Mouse (Mus musculus) lung, postnatal 36 days (tissue): ENCODE measurements around the gene Phf24.

Experiments used
- DNase-seq: peaks from one replicate; pipeline ENCODE4 v3.0.0; 2022; ENCODE audit warnings: mixed read lengths

Phf24 gene

DNA sequence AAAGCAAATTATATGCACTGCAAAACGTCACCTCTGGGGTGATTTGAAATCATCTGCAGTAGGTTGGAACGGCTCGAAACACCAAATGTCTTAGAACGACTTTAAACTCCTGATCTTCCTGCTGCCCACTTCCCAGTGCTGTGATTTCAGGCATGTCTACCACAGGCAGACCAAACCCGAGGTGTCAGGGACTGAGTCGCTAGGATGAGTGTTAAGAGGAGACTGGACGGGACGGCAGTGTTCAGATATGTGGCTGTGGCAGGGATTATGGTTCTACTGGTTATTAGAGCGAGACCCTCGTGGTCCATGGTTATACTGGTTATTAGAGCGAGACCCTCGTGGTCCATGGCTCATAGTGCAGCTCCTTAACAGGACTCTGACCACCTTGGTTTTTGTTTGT, 1.1 kb upstream of the Phf24 start:
- DNase-seq = no peak

DNA sequence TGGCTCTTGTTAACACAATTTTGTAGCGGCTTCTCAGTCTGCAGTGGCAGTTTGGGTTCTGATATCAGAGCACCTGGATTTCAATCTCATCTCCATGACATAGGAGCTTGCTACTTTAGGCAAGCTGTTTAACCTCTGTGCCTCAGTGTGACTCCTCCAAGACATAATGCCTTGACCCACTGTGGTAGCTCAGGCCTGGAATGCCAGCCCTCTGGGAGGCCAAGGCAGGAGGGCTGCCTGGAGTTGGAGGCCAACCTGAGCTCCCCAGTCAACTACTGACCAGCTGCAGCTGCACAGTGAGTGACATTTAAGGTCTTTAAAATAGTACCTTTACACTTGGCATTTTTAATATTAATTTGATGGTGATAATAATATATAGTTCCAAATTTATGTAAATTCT, 494 bp upstream of the Phf24 start:
- DNase-seq = no peak

- no peak for DNase-seq
These were observed 928 bp downstream of the Phf24 start for GRCm38 (mm10) chr4:42917402-42917774.

DNA sequence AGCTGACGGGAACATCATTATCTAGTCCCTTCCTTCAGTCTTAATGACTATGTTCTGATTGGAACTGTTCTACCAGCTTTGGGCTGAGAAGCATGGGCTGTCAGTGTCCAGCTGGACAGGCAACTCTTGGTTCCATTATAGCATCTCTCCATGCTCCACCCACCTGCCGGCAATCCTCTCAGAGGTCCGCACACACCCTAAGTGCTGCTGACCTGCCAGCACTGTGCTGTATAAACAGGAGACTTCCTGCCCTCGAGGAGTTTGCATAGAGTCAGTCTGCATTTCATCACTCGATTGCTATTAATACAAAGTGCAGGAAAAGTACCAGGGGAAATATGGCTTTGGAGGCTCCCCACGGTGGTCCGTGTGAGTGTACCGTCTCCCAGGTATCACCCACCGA, 4.3 kb downstream of the Phf24 start:
- peak; percentile 58 for DNase-seq

DNA sequence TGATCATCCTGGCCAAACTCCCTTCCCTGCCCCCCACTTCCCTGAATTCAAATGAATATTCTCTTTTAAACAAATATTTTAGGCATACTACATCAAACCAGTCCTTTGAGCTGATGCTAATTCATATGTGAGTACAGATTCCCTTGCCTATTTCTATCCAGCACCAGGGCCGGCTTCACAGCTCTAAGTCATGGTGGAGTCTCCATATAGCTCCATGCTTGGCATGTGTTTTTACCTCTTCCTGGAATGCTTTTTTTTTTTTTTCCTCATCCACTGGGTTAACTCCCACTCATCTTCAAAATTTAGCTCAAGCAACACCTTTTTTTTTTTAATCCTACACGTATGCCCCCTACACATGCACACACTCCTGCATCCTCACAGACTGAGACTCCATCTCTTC, 5.1 kb downstream of the Phf24 start:
- DNase-seq = no peak

GRCm38 (mm10) chr4:42922056-42922455, 5.6 kb downstream of the Phf24 start:
- no peak for DNase-seq

DNA sequence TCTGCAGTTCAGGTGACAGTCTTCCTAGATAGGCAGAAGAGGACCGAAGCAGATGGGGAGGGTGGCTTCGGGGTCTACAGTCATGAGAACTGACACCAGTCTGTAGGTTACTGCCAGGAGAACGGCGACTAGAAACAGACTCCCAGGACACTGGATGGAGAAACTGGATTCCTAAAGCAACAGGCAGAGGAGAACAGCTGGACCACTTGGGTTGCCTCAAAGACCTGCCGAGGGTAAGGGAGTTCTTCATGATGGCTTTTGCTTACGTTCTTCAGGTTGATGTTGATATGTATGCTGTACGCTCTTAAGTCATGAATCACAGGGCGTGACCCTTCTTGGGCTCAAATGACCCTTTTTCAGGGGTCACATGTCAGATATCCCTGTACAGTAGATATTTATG, 6.0 kb downstream of the Phf24 start:
- no peak for DNase-seq

GRCm38 (mm10) chr4:42924095-42924710, 7.7 kb downstream of the Phf24 start:
- DNase-seq = no peak

DNA sequence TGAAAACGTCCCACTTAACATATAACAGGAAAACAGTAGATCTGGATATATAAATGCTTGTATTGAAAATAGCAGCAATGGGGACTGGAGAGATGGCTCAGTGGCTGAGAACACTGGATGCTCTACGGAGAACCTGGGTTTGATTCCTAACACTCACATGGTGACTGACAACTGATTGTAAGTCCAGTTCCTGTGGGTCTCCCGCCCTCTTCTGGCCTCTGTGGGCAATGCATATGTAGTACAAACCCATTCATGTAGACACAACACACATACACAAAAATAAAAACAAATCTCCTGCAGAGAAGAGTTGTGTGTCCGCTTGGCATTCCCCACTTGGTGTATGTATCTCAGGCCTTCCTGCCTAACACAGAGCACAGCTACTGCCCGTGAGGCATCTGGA, 11.7 kb downstream of the Phf24 start:
- DNase-seq = no peak

- DNase-seq = no peak
These were observed 12.5 kb downstream of the Phf24 start for GRCm38 (mm10) chr4:42928952-42929351.

DNA sequence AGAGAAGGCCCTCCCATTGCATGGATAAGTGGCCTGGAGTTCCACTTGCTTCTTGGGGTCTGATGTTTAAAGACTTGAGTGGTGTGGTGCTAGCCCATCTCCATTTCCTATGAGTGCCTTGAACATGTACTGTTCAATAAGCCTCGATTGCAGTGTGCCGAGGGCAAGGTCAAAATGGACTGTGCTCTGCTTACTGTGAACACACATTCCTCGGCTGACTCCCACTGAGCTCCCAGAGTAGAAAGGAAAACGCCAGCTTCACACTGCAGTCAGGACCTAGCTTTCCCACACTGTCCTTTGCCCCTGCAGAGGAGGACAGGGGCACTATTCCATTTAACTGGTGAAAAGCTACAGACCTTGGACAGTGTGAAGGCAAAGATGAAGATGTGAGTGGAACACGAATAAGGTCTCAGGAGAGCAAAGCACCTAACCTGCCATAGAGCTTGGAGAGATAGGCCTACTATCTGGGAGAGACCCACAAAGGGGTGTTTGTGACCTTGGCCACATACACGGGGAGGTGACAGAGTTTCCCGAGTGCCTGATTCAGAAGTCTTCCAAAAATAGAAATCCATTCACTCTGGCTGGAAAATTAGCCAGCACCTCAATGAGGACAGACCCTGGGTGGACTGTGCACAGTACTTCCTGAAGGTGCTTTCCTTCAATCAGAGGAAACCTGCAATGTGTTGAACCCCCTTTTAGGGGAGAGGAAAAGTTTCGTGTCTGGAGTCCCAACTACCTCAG, 15.9 kb downstream of the Phf24 start:
- no peak for DNase-seq

DNA sequence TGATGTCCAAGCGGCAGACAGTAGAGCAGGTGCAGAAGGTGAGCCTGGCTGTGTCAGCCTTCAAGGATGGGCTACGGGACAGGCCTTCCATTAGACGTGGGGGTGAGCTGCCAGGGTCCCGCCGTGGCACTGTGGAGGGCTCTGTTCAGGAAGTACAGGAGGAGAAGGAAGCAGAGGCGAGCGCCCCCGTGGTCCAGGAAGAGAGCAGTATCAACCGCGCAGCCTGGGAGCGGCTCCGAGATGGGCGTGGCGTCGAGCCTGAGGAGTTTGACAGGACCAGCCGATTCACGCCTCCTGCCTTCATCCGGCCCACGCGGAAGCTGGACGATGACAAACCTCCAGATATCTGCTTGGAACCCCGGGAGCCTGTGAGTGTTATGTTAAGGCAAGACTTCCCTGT, 17.2 kb downstream of the Phf24 start:
- DNase-seq = peak; percentile 79

- DNase-seq = no peak
These were observed 24.9 kb downstream of the Phf24 start for GRCm38 (mm10) chr4:42941396-42941795.

- peak; percentile 5 for DNase-seq
These were observed 26.9 kb downstream of the Phf24 start for GRCm38 (mm10) chr4:42943341-42943740.

DNA sequence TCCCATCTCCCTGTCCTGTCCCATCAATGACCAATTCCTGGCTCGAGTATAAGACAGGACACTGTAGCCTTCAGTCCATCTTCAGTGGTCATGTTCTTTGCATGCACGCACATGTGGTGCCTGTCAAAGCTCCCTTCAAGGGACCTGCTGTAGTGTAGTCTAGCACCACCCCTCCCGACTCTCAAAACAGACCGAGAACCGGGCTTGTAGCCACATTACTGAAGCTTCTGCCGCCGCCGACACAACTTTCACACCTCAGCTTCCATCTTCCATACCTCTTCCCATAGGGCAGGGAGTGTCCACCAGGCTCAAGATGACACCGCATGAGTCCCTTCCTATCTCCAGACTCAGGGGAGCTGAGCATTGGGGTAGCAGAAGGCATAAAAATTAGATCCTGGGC, 27.7 kb downstream of the Phf24 start:
- no peak for DNase-seq

DNA sequence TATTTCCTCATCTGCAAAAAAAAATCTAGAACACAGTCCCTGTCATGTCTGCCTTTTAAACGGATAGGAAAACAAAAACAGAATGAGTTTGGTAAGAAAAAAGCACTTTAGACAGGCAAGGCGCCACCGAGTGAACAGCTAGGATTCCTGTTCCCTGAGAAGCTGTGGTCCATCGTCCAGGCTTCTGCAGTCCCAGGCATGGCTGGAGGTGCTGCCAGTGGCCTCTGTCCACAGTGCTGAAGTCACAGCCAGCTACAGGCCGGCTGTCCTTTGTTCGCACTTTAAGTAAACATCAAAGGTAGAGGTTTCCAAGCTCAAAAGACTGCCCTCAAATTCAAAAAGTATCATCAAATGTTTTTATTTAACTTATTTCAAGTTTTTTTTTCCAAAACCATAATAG, 28.6 kb downstream of the Phf24 start:
- peak; percentile 16 for DNase-seq

GRCm38 (mm10) chr4:42945445-42945844, 29.0 kb downstream of the Phf24 start:
- DNase-seq = no peak

DNA sequence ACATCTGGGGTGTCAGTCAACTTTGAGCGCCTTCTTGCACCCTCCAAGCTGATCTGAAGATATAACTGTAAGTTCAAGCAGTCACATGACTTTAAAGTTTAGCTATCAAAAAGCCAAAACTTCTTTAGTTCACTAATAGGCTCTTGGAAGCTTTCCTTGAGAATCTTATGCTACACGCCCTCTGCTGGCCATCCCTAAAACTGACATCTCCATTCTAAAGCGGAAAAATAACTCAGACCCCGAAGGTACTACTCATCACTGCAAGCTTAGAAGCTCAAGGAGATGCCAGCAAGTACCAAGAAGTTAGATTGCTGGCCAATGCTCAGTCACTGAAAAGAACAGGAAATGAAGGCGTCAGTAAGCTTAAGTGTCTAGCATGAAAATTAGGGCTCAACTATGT, 29.5 kb downstream of the Phf24 start:
- peak; percentile 81 for DNase-seq

- no peak for DNase-seq
These were observed 30.4 kb downstream of the Phf24 start for GRCm38 (mm10) chr4:42946733-42947290.

DNA sequence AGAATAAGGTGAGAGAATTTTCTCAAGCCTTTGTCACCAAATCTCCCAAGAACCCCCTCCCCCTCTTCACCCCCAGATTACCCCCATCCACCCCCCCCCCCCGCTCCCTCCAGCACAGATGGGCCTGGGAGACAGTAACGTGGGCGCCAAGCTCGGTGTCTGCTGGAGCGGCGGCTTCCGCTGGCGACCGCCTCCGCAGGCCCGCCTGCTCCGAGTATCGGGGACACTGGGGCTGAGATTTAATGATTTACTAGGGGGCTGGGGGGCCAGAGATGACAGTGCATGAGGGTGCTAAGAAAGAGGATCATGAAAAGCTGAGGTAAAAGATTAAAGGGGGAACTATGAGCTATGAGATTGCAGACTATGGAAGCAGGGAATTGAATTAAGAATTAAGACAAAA, 32.1 kb downstream of the Phf24 start:
- DNase-seq = no peak

DNA sequence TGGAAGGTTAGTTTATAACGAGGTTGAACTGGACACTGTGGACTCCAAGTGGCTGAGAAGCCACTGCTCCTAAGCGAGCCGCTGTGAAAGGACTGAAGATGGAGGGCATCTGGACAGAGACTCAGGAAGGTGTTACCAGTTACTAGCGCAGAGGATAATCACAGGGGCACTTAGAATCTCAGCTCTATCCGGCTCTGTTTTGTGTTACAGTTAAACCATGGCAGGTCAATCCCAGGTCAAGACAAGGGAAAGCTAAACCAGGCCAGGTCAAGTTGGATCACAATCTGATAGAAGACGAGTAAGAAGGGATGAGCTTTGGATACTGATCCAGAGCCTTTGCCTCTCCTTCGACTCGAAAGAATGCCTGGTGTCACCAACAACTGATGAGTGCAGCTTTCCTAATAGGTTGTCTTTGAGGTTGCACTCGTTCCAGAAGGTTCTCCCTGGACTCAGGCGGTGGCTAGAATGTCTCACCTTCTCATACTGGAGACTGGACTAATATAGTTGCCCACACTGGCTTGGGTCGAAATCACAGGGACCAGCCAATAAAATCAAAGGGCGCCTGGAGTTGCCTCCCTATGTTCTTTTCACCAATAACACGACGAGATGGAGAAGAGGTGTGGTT, 32.7 kb downstream of the Phf24 start:
- no peak for DNase-seq

- peak; percentile 98 for DNase-seq
These were observed 33.2 kb downstream of the Phf24 start, which contains the start of gene Dnajb5 for GRCm38 (mm10) chr4:42949676-42950051. TSS of gene Dnajb5 (plus strand) at chr4:42949814.

DNA sequence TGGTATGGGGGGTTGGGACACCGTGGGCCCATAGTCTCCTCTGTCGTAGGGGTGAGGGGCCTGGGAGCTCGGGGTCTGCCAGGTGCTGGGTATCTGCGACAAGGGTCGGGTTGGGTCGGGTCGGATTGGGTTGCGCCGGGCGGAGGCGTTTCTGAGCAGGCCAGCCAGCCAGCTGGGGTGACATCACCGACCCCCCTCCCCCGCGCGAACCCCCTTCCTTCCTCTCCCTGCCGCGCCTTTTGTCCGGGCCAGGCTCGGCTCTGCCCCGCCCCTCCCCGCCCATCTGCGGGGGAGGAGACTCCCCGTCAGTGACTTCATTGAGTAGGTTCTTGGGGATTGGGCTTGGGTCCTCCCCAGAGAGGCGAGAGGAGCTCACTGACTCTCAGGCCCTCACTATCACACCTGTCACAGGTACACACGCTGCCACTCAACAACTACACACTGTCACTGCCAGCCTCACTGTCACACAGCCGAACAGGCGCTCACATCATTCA, 33.7 kb downstream of the Phf24 start:
- DNase-seq = peak; percentile 96
